Mouse (Mus musculus): ENCODE measurements around the gene Cox14. TPM values are rescaled to one million over a fixed set of nuclear protein-coding genes. Genes with fewer than 3 reads are reported as not detected.
A peak's percentile ranks its signal among the peaks of the same experiment; 100 is the strongest.

Gene Cox14
- polyA plus RNA-seq, 1 experiment: 36.3 TPM

DNA sequence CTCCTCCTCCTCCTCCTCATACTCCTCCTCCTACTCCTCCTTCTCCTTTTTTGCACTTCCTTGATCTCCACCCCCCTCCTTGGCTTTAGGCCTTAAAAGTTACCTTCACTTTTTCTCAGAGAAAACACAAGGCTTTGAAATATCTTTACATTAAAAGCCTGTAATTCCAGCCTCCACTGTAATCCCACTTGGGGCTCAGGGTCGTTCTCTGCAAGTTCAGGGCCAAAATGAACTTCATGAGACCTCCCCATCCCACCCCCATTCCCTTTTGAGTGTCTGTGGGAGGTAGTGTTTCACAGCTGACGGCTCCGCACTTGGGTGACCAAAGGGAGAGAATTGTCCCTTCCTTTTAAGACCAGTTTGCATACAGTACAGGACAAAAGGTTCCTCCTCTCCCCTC is 47.5 kb downstream of the Cox14 start:
- H3K27me3 ChIP-seq (ENCODE audit: control insufficient read depth, insufficient read depth, low read length, poor library complexity, severe bottlenecking): no peaks in the 10 kb centered on the region
- TF ChIP-seq CTCF (IDR thresholded peaks at IDR 0.05; ENCODE audit: low read depth, low read length) (no peak), POLR2A (IDR thresholded peaks at IDR 0.05; ENCODE audit: insufficient read depth, low read length) (no peak), EP300 (IDR thresholded peaks at IDR 0.05; ENCODE audit: insufficient read depth, low read depth, low read length) (no peak)
- H3K9ac ChIP-seq (ENCODE audit: low read depth, poor library complexity, severe bottlenecking): peak overlapping the region; percentile 46
- peak overlapping the region; percentile 44; the same call in 1 of the 2 replicates for H3K4me3 ChIP-seq (ENCODE audit: low read depth, low read length)
- H3K4me1 ChIP-seq (ENCODE audit: control insufficient read depth, insufficient read depth, low read length): peaks cover 2% of the 10 kb centered on the region
- H3K9me3 ChIP-seq (replicated peaks; ENCODE audit: control insufficient read depth, insufficient read depth, low read length, poor library complexity, severe bottlenecking): no peaks in the 10 kb centered on the region
- no peaks in the 10 kb centered on the region for H3K36me3 ChIP-seq (ENCODE audit: control insufficient read depth, insufficient read depth, low read length, poor library complexity, severe bottlenecking)
- peak overlapping the region; percentile 42 for H3K27ac ChIP-seq (ENCODE audit: insufficient read depth, low read length)

Other genes with a start within 250 kb of the Cox14 start
- 0.72 and 0.90 TPM in 2 replicates for gene Faim2, start 197.5 kb upstream of the Cox14 start, polyA plus RNA-seq (2011; ENCODE audit: insufficient read depth, insufficient read length, low read depth, missing spikeins)
- not detected in 2 replicates for gene Aqp2, start 146.6 kb upstream of the Cox14 start, polyA plus RNA-seq (2011; ENCODE audit: insufficient read depth, insufficient read length, low read depth, missing spikeins)
- gene Aqp5, start 134.8 kb upstream of the Cox14 start, polyA plus RNA-seq (2011; ENCODE audit: insufficient read depth, insufficient read length, low read depth, missing spikeins): not detected in 2 replicates
- 0.32 and 0.42 TPM in 2 replicates for gene Aqp6, start 124.2 kb upstream of the Cox14 start, polyA plus RNA-seq (2011; ENCODE audit: insufficient read depth, insufficient read length, low read depth, missing spikeins)
- 122 and 134 TPM in 2 replicates for gene Racgap1, start 74.0 kb upstream of the Cox14 start, polyA plus RNA-seq (2011; ENCODE audit: insufficient read depth, insufficient read length, low read depth, missing spikeins)
- gene Asic1, start 55.2 kb upstream of the Cox14 start, polyA plus RNA-seq (2011; ENCODE audit: insufficient read depth, insufficient read length, low read depth, missing spikeins): 3.9 and 4.1 TPM in 2 replicates
- 92.3 and 100 TPM in 2 replicates for gene Smarcd1, start 23.5 kb upstream of the Cox14 start, polyA plus RNA-seq (2011; ENCODE audit: insufficient read depth, insufficient read length, low read depth, missing spikeins)
- not detected in 2 replicates for gene Gm17349, start 20.1 kb upstream of the Cox14 start, polyA plus RNA-seq (2011; ENCODE audit: insufficient read depth, insufficient read length, low read depth, missing spikeins)
- 0.28 and 1.9 TPM in 2 replicates for gene Gpd1, start 8.1 kb upstream of the Cox14 start, polyA plus RNA-seq (2011; ENCODE audit: insufficient read depth, insufficient read length, low read depth, missing spikeins)
- gene Cers5, start 47.3 kb downstream of the Cox14 start, polyA plus RNA-seq (2011; ENCODE audit: insufficient read depth, insufficient read length, low read depth, missing spikeins): 49.5 and 52.1 TPM in 2 replicates
- 104 and 113 TPM in 2 replicates for gene Lima1, start 149.8 kb downstream of the Cox14 start, polyA plus RNA-seq (2011; ENCODE audit: insufficient read depth, insufficient read length, low read depth, missing spikeins)
- 0.06 and 0.33 TPM in 2 replicates for gene Fam186a, start 241.4 kb downstream of the Cox14 start, polyA plus RNA-seq (2011; ENCODE audit: insufficient read depth, insufficient read length, low read depth, missing spikeins)
- gene Larp4, start 244.4 kb downstream of the Cox14 start, polyA plus RNA-seq (2011; ENCODE audit: insufficient read depth, insufficient read length, low read depth, missing spikeins): 130 and 144 TPM in 2 replicates